Mouse (Mus musculus): ENCODE measurements around the gene Plod3.

The Plod3 gene

DNA sequence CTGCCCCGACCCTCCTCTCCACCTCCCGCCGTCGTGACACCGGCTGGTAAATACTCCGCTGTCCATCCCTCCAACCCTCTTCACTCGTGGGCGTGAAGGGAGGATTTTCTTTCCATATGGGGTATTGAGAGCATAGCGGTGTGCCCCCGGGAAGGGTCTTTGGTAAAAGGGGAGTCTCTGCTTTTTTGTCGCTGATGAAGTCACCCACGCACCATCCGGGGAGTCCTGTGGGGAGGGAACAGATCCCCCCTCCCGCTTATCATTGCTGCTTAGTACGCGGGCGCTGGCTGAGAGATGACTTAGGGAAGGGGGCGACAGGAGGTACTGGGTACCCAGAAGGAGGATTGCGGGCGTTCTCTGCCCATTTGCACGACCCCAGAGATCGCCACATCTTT lies 43.6 kb downstream of the Plod3 start:
- TF ChIP-seq CTCF (conservative IDR thresholded peaks at IDR 0.05; ENCODE audit: low read length), result no peak
- TF ChIP-seq NANOG (IDR thresholded peaks at IDR 0.05; ENCODE audit: borderline replicate concordance, low read length), result no peak
- TF ChIP-seq POU5F1 (IDR thresholded peaks at IDR 0.05; ENCODE audit: borderline replicate concordance, low read length), result no peak
- Histone ChIP-seq H3K27me3 (ENCODE audit: insufficient read depth, low read length) (peaks cover 81% of the 10 kb centered on the region), H3K4me3 (replicated peaks; ENCODE audit: low read length) (peak overlapping the region; percentile 84), H3K36me3 (ENCODE audit: insufficient read depth, low read length) (no peaks in the 10 kb centered on the region), H3K4me1 (replicated peaks; ENCODE audit: low read depth, low read length) (peaks cover 78% of the 10 kb centered on the region), H3K9me3 (ENCODE audit: low read length) (no peaks in the 10 kb centered on the region)

GRCm38 (mm10) chr5:137031076-137032032 lies 44.5 kb downstream of the Plod3 start:
- Histone ChIP-seq H3K9me3 (ENCODE audit: low read length) (no peaks in the 10 kb centered on the region), H3K4me1 (replicated peaks; ENCODE audit: low read depth, low read length) (peaks cover 70% of the 10 kb centered on the region), H3K36me3 (ENCODE audit: insufficient read depth, low read length) (peaks cover 9% of the 10 kb centered on the region; the same call in 1 of the 2 replicates), H3K4me3 (replicated peaks; ENCODE audit: low read length) (peak overlapping the region; percentile 84), H3K27me3 (ENCODE audit: insufficient read depth, low read length) (peaks cover 71% of the 10 kb centered on the region)
- TF ChIP-seq POU5F1 (IDR thresholded peaks at IDR 0.05; ENCODE audit: borderline replicate concordance, low read length) (no peak), NANOG (IDR thresholded peaks at IDR 0.05; ENCODE audit: borderline replicate concordance, low read length) (no peak), CTCF (conservative IDR thresholded peaks at IDR 0.05; ENCODE audit: low read length) (no peak)

GRCm38 (mm10) chr5:137032033-137032421 lies 45.2 kb downstream of the Plod3 start:
- TF ChIP-seq POU5F1 (IDR thresholded peaks at IDR 0.05; ENCODE audit: borderline replicate concordance, low read length) (no peak), CTCF (conservative IDR thresholded peaks at IDR 0.05; ENCODE audit: low read length) (no peak), NANOG (IDR thresholded peaks at IDR 0.05; ENCODE audit: borderline replicate concordance, low read length) (no peak)
- H3K4me3 ChIP-seq (replicated peaks; ENCODE audit: low read length), result peak overlapping the region; percentile 84
- peaks cover 14% of the 10 kb centered on the region; the same call in 1 of the 2 replicates for H3K36me3 ChIP-seq (ENCODE audit: insufficient read depth, low read length)
- peaks cover 63% of the 10 kb centered on the region for H3K4me1 ChIP-seq (replicated peaks; ENCODE audit: low read depth, low read length)
- H3K27me3 ChIP-seq (ENCODE audit: insufficient read depth, low read length), result peaks cover 65% of the 10 kb centered on the region
- H3K9me3 ChIP-seq (ENCODE audit: low read length), result no peaks in the 10 kb centered on the region

DNA sequence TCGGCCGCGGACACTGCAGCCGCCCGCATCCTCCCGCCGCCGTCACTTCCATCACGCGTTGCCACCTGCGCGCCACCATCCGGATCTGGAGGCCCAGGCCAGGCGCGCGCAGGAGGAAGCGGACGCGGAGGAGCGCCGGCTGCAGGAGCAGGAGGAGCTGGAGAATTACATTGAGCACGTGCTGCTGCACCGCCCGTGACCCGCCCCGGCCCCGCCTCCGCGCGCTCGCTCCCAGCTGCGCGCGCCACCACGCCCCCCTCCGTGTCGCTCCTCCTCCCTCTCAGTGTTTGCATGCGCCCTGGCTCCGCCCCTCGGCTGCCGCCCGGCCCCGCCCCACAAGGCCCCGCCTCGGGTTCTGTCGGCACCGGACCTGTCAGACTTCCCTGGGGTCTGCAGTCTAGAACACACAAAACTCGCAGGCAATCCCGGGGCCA lies 45.8 kb downstream of the Plod3 start:
- H3K9me3 ChIP-seq (ENCODE audit: low read length), result no peaks in the 10 kb centered on the region
- peaks cover 61% of the 10 kb centered on the region for H3K27me3 ChIP-seq (ENCODE audit: insufficient read depth, low read length)
- peaks cover 63% of the 10 kb centered on the region for H3K4me1 ChIP-seq (replicated peaks; ENCODE audit: low read depth, low read length)
- peak overlapping the region; percentile 84 for H3K4me3 ChIP-seq (replicated peaks; ENCODE audit: low read length)
- no peak for TF ChIP-seq NANOG (IDR thresholded peaks at IDR 0.05; ENCODE audit: borderline replicate concordance, low read length)
- peaks cover 20% of the 10 kb centered on the region for H3K36me3 ChIP-seq (ENCODE audit: insufficient read depth, low read length)

- H3K27me3 ChIP-seq (ENCODE audit: insufficient read depth, low read length), result peaks cover 29% of the 10 kb centered on the region
- H3K4me3 ChIP-seq (replicated peaks; ENCODE audit: low read length), result no peak overlapping the region
- peaks cover 62% of the 10 kb centered on the region for H3K4me1 ChIP-seq (replicated peaks; ENCODE audit: low read depth, low read length)
- TF ChIP-seq NANOG (IDR thresholded peaks at IDR 0.05; ENCODE audit: borderline replicate concordance, low read length), result no peak
- no peak for TF ChIP-seq POU5F1 (IDR thresholded peaks at IDR 0.05; ENCODE audit: borderline replicate concordance, low read length)
- TF ChIP-seq CTCF (conservative IDR thresholded peaks at IDR 0.05; ENCODE audit: low read length), result no peak
- no peaks in the 10 kb centered on the region for H3K9me3 ChIP-seq (ENCODE audit: low read length)
- peaks cover 43% of the 10 kb centered on the region for H3K36me3 ChIP-seq (ENCODE audit: insufficient read depth, low read length)
These were observed 49.4 kb downstream of the Plod3 start for GRCm38 (mm10) chr5:137036211-137036610.

- Histone ChIP-seq H3K36me3 (ENCODE audit: insufficient read depth, low read length) (peaks cover 60% of the 10 kb centered on the region), H3K4me1 (replicated peaks; ENCODE audit: low read depth, low read length) (peaks cover 47% of the 10 kb centered on the region), H3K27me3 (ENCODE audit: insufficient read depth, low read length) (0 out of 2 replicates have a peak, but pooled peaks cover under 1% of the 10 kb centered on the region), H3K9me3 (ENCODE audit: low read length) (no peaks in the 10 kb centered on the region), H3K4me3 (replicated peaks; ENCODE audit: low read length) (no peak overlapping the region)
- TF ChIP-seq NANOG (IDR thresholded peaks at IDR 0.05; ENCODE audit: borderline replicate concordance, low read length) (no peak), CTCF (conservative IDR thresholded peaks at IDR 0.05; ENCODE audit: low read length) (no peak), POU5F1 (IDR thresholded peaks at IDR 0.05; ENCODE audit: borderline replicate concordance, low read length) (no peak)
These were observed 52.6 kb downstream of the Plod3 start for GRCm38 (mm10) chr5:137039453-137039852.

- no peak for TF ChIP-seq CTCF (conservative IDR thresholded peaks at IDR 0.05; ENCODE audit: low read length)
- no peak for TF ChIP-seq NANOG (IDR thresholded peaks at IDR 0.05; ENCODE audit: borderline replicate concordance, low read length)
- TF ChIP-seq POU5F1 (IDR thresholded peaks at IDR 0.05; ENCODE audit: borderline replicate concordance, low read length), result no peak
- Histone ChIP-seq H3K9me3 (ENCODE audit: low read length) (no peaks in the 10 kb centered on the region), H3K36me3 (ENCODE audit: insufficient read depth, low read length) (peaks cover 50% of the 10 kb centered on the region), H3K27me3 (ENCODE audit: insufficient read depth, low read length) (no peaks in the 10 kb centered on the region), H3K4me3 (replicated peaks; ENCODE audit: low read length) (no peak overlapping the region), H3K4me1 (replicated peaks; ENCODE audit: low read depth, low read length) (peaks cover 58% of the 10 kb centered on the region)
These were observed 54.6 kb downstream of the Plod3 start for GRCm38 (mm10) chr5:137041442-137041841.

DNA sequence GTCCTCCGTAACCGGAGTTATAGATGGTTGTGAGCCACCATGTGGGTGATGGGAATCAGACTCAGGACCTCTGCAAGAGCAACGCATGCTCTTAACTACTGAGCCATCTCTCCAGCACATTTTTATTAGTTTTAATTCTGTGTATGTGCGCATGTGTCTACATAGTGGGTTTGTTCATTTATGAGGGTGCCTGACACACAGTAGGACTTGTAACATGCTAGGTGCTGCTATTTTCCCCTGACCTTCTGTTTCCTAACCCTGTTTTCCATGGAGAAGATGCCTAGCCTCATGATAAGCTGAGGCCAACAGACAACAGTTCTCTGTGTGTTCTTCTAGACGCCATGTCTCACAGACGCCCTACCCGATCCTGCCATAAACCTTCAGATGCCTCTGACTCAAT lies 57.2 kb downstream of the Plod3 start:
- H3K4me1 ChIP-seq (replicated peaks; ENCODE audit: low read depth, low read length), result peaks cover 65% of the 10 kb centered on the region
- TF ChIP-seq NANOG (IDR thresholded peaks at IDR 0.05; ENCODE audit: borderline replicate concordance, low read length) (no peak), CTCF (conservative IDR thresholded peaks at IDR 0.05; ENCODE audit: low read length) (no peak), POU5F1 (IDR thresholded peaks at IDR 0.05; ENCODE audit: borderline replicate concordance, low read length) (no peak)
- H3K4me3 ChIP-seq (replicated peaks; ENCODE audit: low read length), result no peak overlapping the region
- no peaks in the 10 kb centered on the region for H3K27me3 ChIP-seq (ENCODE audit: insufficient read depth, low read length)
- H3K36me3 ChIP-seq (ENCODE audit: insufficient read depth, low read length), result peaks cover 28% of the 10 kb centered on the region
- H3K9me3 ChIP-seq (ENCODE audit: low read length), result no peaks in the 10 kb centered on the region

All from E14TG2a.4 (cell line).